Mouse (Mus musculus): ENCODE data around the gene Il25. TPM values are rescaled to one million over a fixed set of nuclear protein-coding genes. Genes with fewer than 3 reads are reported as not detected.

Gene Il25
- polyA plus RNA-seq (2012; rRNA removed): not detected in 2 replicates

GRCm38 (mm10) chr14:54932645-54933150, at the start of gene Il25:
Gene Il25 (plus strand): TSS chr14:54932695.

GRCm38 (mm10) chr14:54883154-54884021, 49.1 kb upstream of the Il25 start, which contains the start of the genes Bcl2l2 and Gm20521:
Gene Bcl2l2 (plus strand): TSS chr14:54883377.
Gene Gm20521 (plus strand): TSS chr14:54883441.

GRCm38 (mm10) chr14:54892200-54892599, 40.3 kb upstream of the Il25 start, which contains the start of gene Pabpn1:
Gene Pabpn1 (plus strand): TSS chr14:54892500.

GRCm38 (mm10) chr14:54912886-54913285, 19.6 kb upstream of the Il25 start, which contains the start of gene Slc22a17:
Gene Slc22a17 (minus strand): TSS chr14:54913132.

GRCm38 (mm10) chr14:54925349-54926342, 6.8 kb upstream of the Il25 start, which contains the start of gene Efs:
Gene Efs (minus strand): TSS chr14:54926126.

GRCm38 (mm10) chr14:54935904-54936830, 3.7 kb downstream of the Il25 start, which contains the start of gene Cmtm5:
Gene Cmtm5 (plus strand): TSS chr14:54936261.

GRCm38 (mm10) chr14:54966320-54966977, 34.0 kb downstream of the Il25 start, which contains the start of gene Myh6:
Gene Myh6 (minus strand): TSS chr14:54966927.

GRCm38 (mm10) chr14:54976633-54977032, 44.1 kb downstream of the Il25 start, which contains the start of gene Gm17428:
Gene Gm17428 (plus strand): TSS chr14:54976933.

Other genes with a start within 250 kb of the Il25 start
- gene 1700123O20Rik, start 246.5 kb upstream of the Il25 start, polyA plus RNA-seq (2012; rRNA removed): 41.4 and 42.6 TPM in 2 replicates
- 46.0 and 56.8 TPM in 2 replicates for gene Acin1, start 245.8 kb upstream of the Il25 start, polyA plus RNA-seq (2012; rRNA removed)
- gene Gm29776, start 233.9 kb upstream of the Il25 start, polyA plus RNA-seq (2012; rRNA removed): 0.05 and 0.06 TPM in 2 replicates
- gene Cebpe, start 220.5 kb upstream of the Il25 start, polyA plus RNA-seq (2012; rRNA removed): 25.7 and 34.3 TPM in 2 replicates
- gene Slc7a8, start 150.7 kb upstream of the Il25 start, polyA plus RNA-seq (2012; rRNA removed): 4.7 and 5.1 TPM in 2 replicates
- gene Rnf212b, start 118.6 kb upstream of the Il25 start, polyA plus RNA-seq (2012; rRNA removed): not detected in 2 replicates
- 1.5 and 2.1 TPM in 2 replicates for gene Homez, start 61.7 kb upstream of the Il25 start, polyA plus RNA-seq (2012; rRNA removed)
- 1.9 and 2.0 TPM in 2 replicates for gene Ppp1r3e, start 55.1 kb upstream of the Il25 start, polyA plus RNA-seq (2012; rRNA removed)
- gene Bcl2l2, start 49.3 kb upstream of the Il25 start, polyA plus RNA-seq (2012; rRNA removed): 8.9 and 9.0 TPM in 2 replicates
- gene Gm20521, start 49.3 kb upstream of the Il25 start, polyA plus RNA-seq (2012; rRNA removed): 0.07 and 0.12 TPM in 2 replicates
- gene Pabpn1, start 40.2 kb upstream of the Il25 start, polyA plus RNA-seq (2012; rRNA removed): 101 and 125 TPM in 2 replicates
- 4.2 and 5.5 TPM in 2 replicates for gene Slc22a17, start 19.6 kb upstream of the Il25 start, polyA plus RNA-seq (2012; rRNA removed)
- gene Efs, start 6.6 kb upstream of the Il25 start, polyA plus RNA-seq (2012; rRNA removed): 0.38 and 0.47 TPM in 2 replicates
- 0.04 TPM in 1 of 2 replicates, not detected in the other for gene Cmtm5, start 3.6 kb downstream of the Il25 start, polyA plus RNA-seq (2012; rRNA removed)
- 0.05 and 0.14 TPM in 2 replicates for gene Myh6, start 34.2 kb downstream of the Il25 start, polyA plus RNA-seq (2012; rRNA removed)
- not detected in 2 replicates for gene Gm17428, start 44.2 kb downstream of the Il25 start, polyA plus RNA-seq (2012; rRNA removed)
- gene Myh7, start 61.9 kb downstream of the Il25 start, polyA plus RNA-seq (2012; rRNA removed): 0.06 and 0.11 TPM in 2 replicates
- gene Ngdn, start 82.8 kb downstream of the Il25 start, polyA plus RNA-seq (2012; rRNA removed): 20.9 and 22.6 TPM in 2 replicates
- 0.26 and 0.29 TPM in 2 replicates for gene Zfhx2, start 159.6 kb downstream of the Il25 start, polyA plus RNA-seq (2012; rRNA removed)
- 3.3 and 3.6 TPM in 2 replicates for gene Thtpa, start 162.1 kb downstream of the Il25 start, polyA plus RNA-seq (2012; rRNA removed)
- gene Ap1g2, start 173.9 kb downstream of the Il25 start, polyA plus RNA-seq (2012; rRNA removed): 8.7 and 9.3 TPM in 2 replicates
- 0.02 and 0.03 TPM in 2 replicates for gene Jph4, start 184.2 kb downstream of the Il25 start, polyA plus RNA-seq (2012; rRNA removed)